Mouse (Mus musculus) kidney, adult 2 months (tissue): ENCODE results near the gene Cuzd1.

Experiments
- CTCF ChIP-seq: fragments of 200-500 bp; conservative IDR thresholded peaks from 2 replicates; pipeline ENCODE4 v1.5.1; 2011; ENCODE audit warnings: low read depth, mild to moderate bottlenecking, control low read depth, low read length, moderate library complexity, mixed read lengths; ENCODE audit not compliant: insufficient read depth, insufficient read length
- POLR2A ChIP-seq: fragments of 200-500 bp; IDR thresholded peaks from one replicate; pipeline ENCODE4 v1.6.1; 2011; ENCODE audit warnings: low read depth, low read length, control low read depth

DNA sequence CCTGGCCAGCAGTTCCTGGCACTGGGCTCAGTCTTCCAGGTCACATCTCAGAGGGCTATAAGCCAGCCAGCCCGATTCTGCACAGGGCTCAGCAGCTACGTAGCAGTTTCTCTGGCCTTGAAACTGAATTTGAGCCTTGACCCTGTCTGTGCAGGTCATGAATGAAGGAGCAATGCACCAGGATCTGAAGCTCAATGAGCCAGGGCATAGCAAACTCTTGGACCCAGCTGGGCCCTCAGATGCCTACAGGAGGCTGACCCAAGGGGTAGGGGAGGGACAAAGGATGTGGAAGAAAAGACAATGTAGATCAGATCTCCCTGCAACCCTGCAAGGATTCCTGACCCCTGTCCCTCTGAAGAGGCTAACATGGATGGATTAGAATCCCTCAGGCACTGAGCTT, at the start of gene Cuzd1:
- TF ChIP-seq CTCF (no peak), POLR2A (no peak)
